Mouse (Mus musculus) erythroblast, embryonic 14.5 days (primary cell): ENCODE results near the gene Birc7.

Experiments
- GATA1 ChIP-seq: IDR thresholded peaks from 2 replicates; pipeline ENCODE4 v1.6.1; 2012; ENCODE audit warnings: low read length, inconsistent platforms, mixed read lengths
- TAL1 ChIP-seq: IDR thresholded peaks from 3 replicates; pipeline ENCODE4 v1.6.1; 2012; ENCODE audit warnings: low read length, inconsistent platforms, mixed read lengths

- no peak for TF ChIP-seq GATA1
- no peak for TF ChIP-seq TAL1
Observed at GRCm38 (mm10) chr2:180897857-180898256, 31.0 kb upstream of the Birc7 start.
